Comparison of ENCODE assay signal across 22 mouse cellular contexts in genomic region chr11:21870863-21871262, GRCm38 (mm10).
DNase-seq lines count a peak whose midpoint lies in the region; ATAC-seq and TF ChIP-seq lines count a peak whose summit lies in the region.
"Had no signal": no experiment of that assay in that cellular context is flagged by ENCODE, and none has a peak within 500 bp of the region (broad histone marks: within the 10 kb centered on the region; RNA-seq: fewer than 3 reads in every experiment).

No protein-coding gene starts in this region.

- no peak overlapping the region for H3K9ac ChIP-seq in embryonic facial prominence, embryonic 14.5 days (ENCODE audit: low read depth, low read length)
- H3K9ac ChIP-seq in forebrain, embryonic 15.5 days (replicated peaks), result no peak overlapping the region
- no peak overlapping the region for H3K9ac ChIP-seq in heart, adult 2 months (ENCODE audit: low read depth, low read length)
- H3K9ac ChIP-seq: embryonic facial prominence, embryonic 12.5 days; hindbrain, embryonic 12.5 days; hindbrain, embryonic 15.5 days had no signal

- no peak for ATAC-seq in embryonic facial prominence, embryonic 14.5 days (ENCODE audit: low read depth)
- peak; percentile 83 for ATAC-seq in forebrain, embryonic 15.5 days (replicated peaks)
- ATAC-seq: activated CD4-positive, CD25-positive, alpha-beta regulatory T cell, adult 4 months; intestine, postnatal 0 days had no signal

- H3K4me3 ChIP-seq in embryonic facial prominence, embryonic 14.5 days (ENCODE audit: low read depth, low read length), result no peak overlapping the region
- H3K4me3 ChIP-seq in embryonic facial prominence, embryonic 10.5 days, result no peak overlapping the region
- no peak overlapping the region for H3K4me3 ChIP-seq in forebrain, embryonic 15.5 days
- H3K4me3 ChIP-seq in forebrain, embryonic 10.5 days, result no peak overlapping the region
- H3K4me3 ChIP-seq in heart, adult 2 months, result no peak overlapping the region
- H3K4me3 ChIP-seq: embryonic facial prominence, embryonic 12.5 days; erythroblast, embryonic 14.5 days; hindbrain, embryonic 12.5 days; hindbrain, embryonic 15.5 days had no signal

- TF ChIP-seq CTCF in brain, embryonic 14.5 days (IDR thresholded peaks at IDR 0.05; ENCODE audit: borderline replicate concordance, extremely low read depth, insufficient read depth, insufficient read length), result no peak
- no peak for TF ChIP-seq CTCF in heart, adult 2 months (IDR thresholded peaks at IDR 0.05)

- H3K9me3 ChIP-seq in embryonic facial prominence, embryonic 14.5 days (ENCODE audit: control insufficient read depth, low read length), result no peaks in the 10 kb centered on the region
- no peaks in the 10 kb centered on the region for H3K9me3 ChIP-seq in embryonic facial prominence, embryonic 10.5 days
- H3K9me3 ChIP-seq in forebrain, embryonic 15.5 days, result no peaks in the 10 kb centered on the region
- no peaks in the 10 kb centered on the region; the same call in 1 of the 2 replicates for H3K9me3 ChIP-seq in forebrain, embryonic 10.5 days
- H3K9me3 ChIP-seq: embryonic facial prominence, embryonic 12.5 days; hindbrain, embryonic 12.5 days; hindbrain, embryonic 15.5 days had no signal

- no peaks in the 10 kb centered on the region for H3K79me2 ChIP-seq in heart, adult 2 months (replicated peaks; ENCODE audit: control insufficient read depth, insufficient read depth, low read length)

- H3K4me1 ChIP-seq in embryonic facial prominence, embryonic 14.5 days (ENCODE audit: control insufficient read depth, insufficient read depth, low read length), result no peaks in the 10 kb centered on the region
- peaks cover 6% of the 10 kb centered on the region; the same call in 1 of the 2 replicates for H3K4me1 ChIP-seq in embryonic facial prominence, embryonic 10.5 days
- no peaks in the 10 kb centered on the region for H3K4me1 ChIP-seq in forebrain, embryonic 15.5 days
- peaks cover 9% of the 10 kb centered on the region for H3K4me1 ChIP-seq in forebrain, embryonic 10.5 days
- H3K4me1 ChIP-seq in heart, adult 2 months (ENCODE audit: control insufficient read depth, insufficient read depth, low read length), result no peaks in the 10 kb centered on the region
- H3K4me1 ChIP-seq: embryonic facial prominence, embryonic 12.5 days; hindbrain, embryonic 12.5 days; hindbrain, embryonic 15.5 days had no signal

- intact Hi-C loops in heart, adult 2 months (cut with DNase I), result no loop called here

- no peak overlapping the region for H3K4me2 ChIP-seq in embryonic facial prominence, embryonic 14.5 days (ENCODE audit: low read depth, low read length)
- no peak overlapping the region for H3K4me2 ChIP-seq in forebrain, embryonic 15.5 days (replicated peaks)
- H3K4me2 ChIP-seq: embryonic facial prominence, embryonic 12.5 days; heart, embryonic 11.5 days; hindbrain, embryonic 12.5 days; hindbrain, embryonic 15.5 days had no signal

- TF ChIP-seq EP300 in heart, adult 2 months (IDR thresholded peaks at IDR 0.05; ENCODE audit: insufficient read depth, low read depth, low read length), result no peak

- H3K27ac ChIP-seq in embryonic facial prominence, embryonic 14.5 days (replicated peaks; ENCODE audit: low read depth, low read length), result no peak overlapping the region
- no peak overlapping the region for H3K27ac ChIP-seq in embryonic facial prominence, embryonic 10.5 days (replicated peaks)
- no peak overlapping the region for H3K27ac ChIP-seq in forebrain, embryonic 15.5 days (replicated peaks)
- no peak overlapping the region for H3K27ac ChIP-seq in forebrain, embryonic 10.5 days
- H3K27ac ChIP-seq in heart, adult 2 months, result no peak overlapping the region
- H3K27ac ChIP-seq: embryonic facial prominence, embryonic 12.5 days; hindbrain, embryonic 12.5 days; hindbrain, embryonic 15.5 days had no signal

- H3K27me3 ChIP-seq in embryonic facial prominence, embryonic 14.5 days (replicated peaks; ENCODE audit: control insufficient read depth, insufficient read depth, low read length), result no peaks in the 10 kb centered on the region
- H3K27me3 ChIP-seq in embryonic facial prominence, embryonic 10.5 days (replicated peaks; ENCODE audit: low read depth, poor library complexity, severe bottlenecking), result no peaks in the 10 kb centered on the region
- H3K27me3 ChIP-seq in forebrain, embryonic 15.5 days, result no peaks in the 10 kb centered on the region
- H3K27me3 ChIP-seq in forebrain, embryonic 10.5 days (ENCODE audit: poor library complexity, severe bottlenecking), result no peaks in the 10 kb centered on the region
- no peaks in the 10 kb centered on the region for H3K27me3 ChIP-seq in heart, adult 2 months (ENCODE audit: control insufficient read depth, insufficient read depth, low read length)
- H3K27me3 ChIP-seq: embryonic facial prominence, embryonic 12.5 days; hindbrain, embryonic 12.5 days; hindbrain, embryonic 15.5 days had no signal

- peak; percentile 41 for DNase-seq in embryonic facial prominence, embryonic 14.5 days (ENCODE audit: low spot score)
- no peak for DNase-seq in embryonic facial prominence, embryonic 10.5 days (ENCODE audit: low spot score)
- DNase-seq in forebrain, embryonic 10.5 days (ENCODE audit: extremely low spot score, low spot score), result no peak
- DNase-seq in brain, embryonic 14.5 days (ENCODE audit: low read depth), result peak; percentile 67
- DNase-seq in heart, adult 2 months, result no peak
- DNase-seq in thymus, adult 18-20 months, result no peak
- DNase-seq: adrenal gland, postnatal 10 days; adrenal gland, postnatal 36 days; cerebellum, adult 11-12 months; cerebellum, adult 8-10 months; cerebellum, postnatal 36 days; gastrocnemius, postnatal 10 days; gastrocnemius, postnatal 36 days; kidney, adult 2 months had no signal

- TF ChIP-seq POLR2A in brain, embryonic 14.5 days (IDR thresholded peaks at IDR 0.05; ENCODE audit: borderline replicate concordance, extremely low read depth, insufficient read depth, insufficient read length, poor library complexity, severe bottlenecking), result no peak
- no peak for TF ChIP-seq POLR2A in heart, adult 2 months (IDR thresholded peaks at IDR 0.05; ENCODE audit: insufficient read depth, low read depth, low read length)

- WGBS in embryonic facial prominence, embryonic 14.5 days, result 78% methylated on average over 1 of the region's 1 CpGs
- WGBS in embryonic facial prominence, embryonic 10.5 days, result 89% methylated on average over 1 of the region's 1 CpGs
- WGBS in forebrain, embryonic 15.5 days, result 43% methylated on average over 1 of the region's 1 CpGs
- 91% methylated on average over 1 of the region's 1 CpGs for WGBS in forebrain, embryonic 10.5 days
- 80% methylated on average over 1 of the region's 1 CpGs for WGBS in heart, adult 2 months

- no peaks in the 10 kb centered on the region for H3K36me3 ChIP-seq in embryonic facial prominence, embryonic 14.5 days (ENCODE audit: control insufficient read depth, insufficient read depth, low read length)
- H3K36me3 ChIP-seq in embryonic facial prominence, embryonic 10.5 days (replicated peaks), result no peaks in the 10 kb centered on the region
- H3K36me3 ChIP-seq in forebrain, embryonic 15.5 days, result no peaks in the 10 kb centered on the region
- no peaks in the 10 kb centered on the region for H3K36me3 ChIP-seq in forebrain, embryonic 10.5 days (replicated peaks)
- no peaks in the 10 kb centered on the region for H3K36me3 ChIP-seq in heart, adult 2 months (ENCODE audit: control insufficient read depth, insufficient read depth, low read length)
- H3K36me3 ChIP-seq: embryonic facial prominence, embryonic 12.5 days; hindbrain, embryonic 12.5 days; hindbrain, embryonic 15.5 days had no signal

Comparison
In these comparisons a context has a peak if more than half of its experiments do, and no peak if none do; other contexts are left out.
1. DNase-seq: peak in embryonic facial prominence, embryonic 14.5 days (single experiment) and brain, embryonic 14.5 days (single experiment); none in embryonic facial prominence, embryonic 10.5 days (single experiment), forebrain, embryonic 10.5 days (single experiment), heart, adult 2 months (0 of 2) and thymus, adult 18-20 months (0 of 2).